24 mouse cellular contexts compared by ENCODE assay signal in the genomic region with DNA sequence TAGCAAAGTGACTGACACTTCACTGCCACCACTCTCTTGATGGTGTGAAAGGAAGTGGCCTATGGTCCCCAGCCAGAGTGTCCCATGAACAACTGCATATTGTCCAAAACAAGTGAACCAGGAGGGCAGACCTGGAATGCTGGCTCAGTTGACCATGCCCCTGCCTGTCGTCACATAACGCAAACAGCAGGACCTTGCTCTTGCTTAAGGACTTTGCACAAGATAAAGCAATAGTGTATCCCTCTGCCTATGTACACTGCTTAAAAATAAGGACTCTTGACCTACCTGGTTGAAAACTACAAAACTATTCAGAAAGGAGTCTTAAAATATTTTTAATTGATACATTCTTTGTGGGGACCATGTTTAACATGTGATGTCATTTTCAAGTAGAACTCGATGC.
"Had no signal": no experiment of that assay in that cellular context is flagged by ENCODE, and none has a peak within 500 bp of the region (broad histone marks: within the 10 kb centered on the region; RNA-seq: fewer than 3 reads in every experiment).

No protein-coding gene starts in this region.

- H3K4me1 ChIP-seq: limb, embryonic 12.5 days; liver, embryonic 12.5 days; midbrain, embryonic 15.5 days; neural tube, embryonic 12.5 days had no signal

- ATAC-seq: hindbrain, postnatal 0 days; inflammation-experienced regulatory T-cells, adult 6 months; intestine, embryonic 16.5 days; liver, embryonic 12.5 days; midbrain, embryonic 15.5 days had no signal

- H3K4me2 ChIP-seq: limb, embryonic 12.5 days; limb, embryonic 15.5 days; liver, embryonic 12.5 days; liver, embryonic 15.5 days; midbrain, embryonic 12.5 days; midbrain, embryonic 15.5 days; neural tube, embryonic 12.5 days; neural tube, embryonic 15.5 days; stomach, embryonic 15.5 days had no signal

- H3K27me3 ChIP-seq: limb, embryonic 12.5 days; limb, embryonic 15.5 days; liver, embryonic 12.5 days; liver, embryonic 15.5 days; midbrain, embryonic 12.5 days; midbrain, embryonic 15.5 days; neural tube, embryonic 12.5 days; neural tube, embryonic 15.5 days; stomach, embryonic 15.5 days had no signal

- DNase-seq: kidney, adult 18-20 months; kidney, adult 9 months; kidney, postnatal 14 days; layer of hippocampus, adult 9-11 months; layer of hippocampus, postnatal 36 days; right cerebral cortex, adult 18-20 months; right cerebral cortex, postnatal 25 days; spleen, adult 18-20 months; thymus, postnatal 36 days had no signal

- H3K27ac ChIP-seq: hindbrain, postnatal 0 days; layer of hippocampus, adult 2 months; left cerebral cortex, adult 2 months; limb, embryonic 12.5 days; limb, embryonic 15.5 days; liver, embryonic 12.5 days; liver, embryonic 15.5 days; macrophage; midbrain, embryonic 12.5 days; midbrain, embryonic 15.5 days; neural tube, embryonic 12.5 days; neural tube, embryonic 15.5 days; stomach, embryonic 15.5 days had no signal

- H3K36me3 ChIP-seq: limb, embryonic 12.5 days; limb, embryonic 15.5 days; liver, embryonic 12.5 days; liver, embryonic 15.5 days; midbrain, embryonic 12.5 days; midbrain, embryonic 15.5 days; neural tube, embryonic 12.5 days; neural tube, embryonic 15.5 days; stomach, embryonic 15.5 days had no signal

- H3K4me3 ChIP-seq: layer of hippocampus, adult 2 months; left cerebral cortex, adult 2 months; limb, embryonic 12.5 days; limb, embryonic 15.5 days; liver, embryonic 12.5 days; liver, embryonic 15.5 days; midbrain, embryonic 12.5 days; midbrain, embryonic 15.5 days; neural tube, embryonic 12.5 days; neural tube, embryonic 15.5 days; stomach, embryonic 15.5 days had no signal

- H3K9ac ChIP-seq: limb, embryonic 12.5 days; limb, embryonic 15.5 days; liver, embryonic 12.5 days; liver, embryonic 15.5 days; midbrain, embryonic 12.5 days; midbrain, embryonic 15.5 days; neural tube, embryonic 12.5 days; neural tube, embryonic 15.5 days; stomach, embryonic 15.5 days had no signal

- H3K9me3 ChIP-seq: limb, embryonic 12.5 days; limb, embryonic 15.5 days; liver, embryonic 12.5 days; liver, embryonic 15.5 days; midbrain, embryonic 12.5 days; midbrain, embryonic 15.5 days; neural tube, embryonic 12.5 days; neural tube, embryonic 15.5 days; stomach, embryonic 15.5 days had no signal
